Mouse (Mus musculus) forebrain, embryonic 14.5 days (tissue): ENCODE results near the gene Topors. TPM values are rescaled to one million over a fixed set of nuclear protein-coding genes. Genes with fewer than 3 reads are reported as not detected.

Experiments used
- ATAC-seq: fragments of 200-750 bp; cut with Nextera tagmentation; 2 replicates; pipeline ENCODE4 v1.8.0; 2017; ENCODE audit warnings: mild to moderate bottlenecking, moderate library complexity
- DNase-seq: peaks from one replicate; pipeline ENCODE4 v3.0.0-alpha.2; 2015; ENCODE audit warnings: low spot score
- H3K27ac ChIP-seq: fragments of 300-500 bp; sonication (generic); 2 replicates; pipeline ENCODE4 v1.5.1; 2014; ENCODE audit warnings: low read depth, mild to moderate bottlenecking, control low read depth, low read length, moderate library complexity
- H3K27me3 ChIP-seq: fragments of 300-500 bp; sonication (generic); replicated peaks from 2 replicates; pipeline ENCODE4 v1.6.1; 2014; ENCODE audit warnings: low read length, control low read depth, mixed read lengths; ENCODE audit not compliant: control insufficient read depth, insufficient read depth
- H3K36me3 ChIP-seq: fragments of 300-500 bp; sonication (generic); 2 replicates; pipeline ENCODE4 v1.6.1; 2014; ENCODE audit warnings: low read length, control low read depth; ENCODE audit not compliant: control insufficient read depth, insufficient read depth
- H3K4me1 ChIP-seq: fragments of 300-500 bp; sonication (generic); 2 replicates; pipeline ENCODE4 v1.6.1; 2014; ENCODE audit warnings: antibody characterized with exemption, low read length, control low read depth; ENCODE audit not compliant: control insufficient read depth, insufficient read depth
- H3K4me2 ChIP-seq: fragments of 300-500 bp; sonication (generic); 2 replicates; pipeline ENCODE4 v1.6.1; 2014; ENCODE audit warnings: mild to moderate bottlenecking, control low read depth, low read length
- H3K4me3 ChIP-seq: fragments of 300-500 bp; sonication (generic); 2 replicates; pipeline ENCODE4 v1.5.1; 2014; ENCODE audit warnings: low read depth, low read length, control low read depth
- H3K9ac ChIP-seq: fragments of 300-500 bp; sonication (generic); 2 replicates; pipeline ENCODE4 v1.6.1; 2014; ENCODE audit warnings: mild to moderate bottlenecking, low read length, control low read depth, moderate library complexity
- H3K9me3 ChIP-seq: fragments of 300-500 bp; sonication (generic); replicated peaks from 2 replicates; pipeline ENCODE4 v1.6.1; 2016; ENCODE audit warnings: low read length, control low read depth, mixed read lengths; ENCODE audit not compliant: control insufficient read depth
- WGBS: fragments of 180-500 bp; shearing (Covaris S2); extraction: QIAGEN DNeasy Blood & Tissue Kit; methylation state at CpG from one replicate; pipeline ENCODE4 v1.1.7; 2014; 5-methylcytosine and 5-hydroxymethylcytosine counted together
- polyA plus RNA-seq: library from polyadenylated mRNA; unstranded; fragments of >200 nt; fragmentation: Nextera tagmentation; extraction: Ambion mirVana; gene quantifications from 2 replicates; pipeline ENCODE4 v1.2.1, GENCODE M21; 2014

Gene Topors
- polyA plus RNA-seq, 1 experiment from 2014 or later, result 33.4 TPM

- peak within 1 kb of the TSS; percentile 41 for H3K4me3 ChIP-seq
- peaks cover 3% of the 10 kb centered on the region; the same call in 1 of the 2 replicates for H3K4me1 ChIP-seq
- H3K36me3 ChIP-seq, result no peaks in the 10 kb centered on the region
- H3K27me3 ChIP-seq, result no peaks in the 10 kb centered on the region
- ATAC-seq, result peak; percentile 54; the same call in 1 of the 2 replicates
- H3K9me3 ChIP-seq, result no peaks in the 10 kb centered on the region
- H3K27ac ChIP-seq, result no peak within 1 kb of the TSS
- DNase-seq, result peak; percentile 46
- WGBS, result 2% methylated on average over 35 of the region's 35 CpGs
- peak within 1 kb of the TSS; percentile 82 for H3K4me2 ChIP-seq
- H3K9ac ChIP-seq, result peak within 1 kb of the TSS; percentile 55
Measured at GRCm38 (mm10) chr4:40239409-40240271, 30.0 kb downstream of the Topors start, which contains the start of gene Ddx58. TSS of gene Ddx58 (minus strand) at chr4:40239828.

GRCm38 (mm10) chr4:40238483-40239408 is 30.9 kb downstream of the Topors start:
- Histone ChIP-seq H3K4me1 (peaks cover 3% of the 10 kb centered on the region; the same call in 1 of the 2 replicates), H3K36me3 (no peaks in the 10 kb centered on the region), H3K9ac (peak overlapping the region; percentile 55; the same call in 1 of the 2 replicates), H3K9me3 (no peaks in the 10 kb centered on the region), H3K27me3 (no peaks in the 10 kb centered on the region), H3K4me3 (peak overlapping the region; percentile 41), H3K27ac (no peak overlapping the region), H3K4me2 (peak overlapping the region; percentile 82)
- DNase-seq, result peak; percentile 25
- peak; percentile 61; the same call in 1 of the 2 replicates for ATAC-seq
- under 1% methylated on average over 17 of the region's 17 CpGs for WGBS

GRCm38 (mm10) chr4:40236829-40237228 is 32.8 kb downstream of the Topors start:
- 85% methylated on average over 4 of the region's 4 CpGs for WGBS
- H3K9me3 ChIP-seq, result no peaks in the 10 kb centered on the region

DNA sequence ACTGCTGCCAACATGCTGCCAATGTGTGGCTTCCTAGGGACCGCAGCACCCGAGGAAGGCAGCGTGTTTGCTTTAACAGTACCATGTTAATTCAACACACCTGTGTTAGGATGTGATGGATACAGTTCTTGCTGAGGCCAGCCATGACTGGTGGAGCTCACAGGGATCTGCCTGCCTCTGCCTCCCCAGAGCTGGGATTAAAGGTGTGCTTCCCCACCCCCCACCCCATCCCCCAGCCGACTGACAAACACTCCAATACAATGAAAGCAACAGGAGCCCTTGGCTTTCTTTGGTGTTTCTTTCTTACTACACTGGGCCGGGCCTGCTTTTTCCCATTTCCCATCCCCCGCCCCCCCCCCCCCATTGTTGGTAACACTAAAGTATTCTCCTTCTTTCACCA is 35.4 kb downstream of the Topors start:
- DNase-seq (no peak), ATAC-seq (no peak)
- no peak overlapping the region for H3K27ac ChIP-seq
- no peak overlapping the region for H3K4me3 ChIP-seq
- H3K4me2 ChIP-seq, result no peak overlapping the region
- H3K9ac ChIP-seq, result no peak overlapping the region
- 70% methylated on average over 5 of the region's 6 CpGs for WGBS
- H3K27me3 ChIP-seq, result no peaks in the 10 kb centered on the region
- no peaks in the 10 kb centered on the region; the same call in 1 of the 2 replicates for H3K4me1 ChIP-seq
- H3K36me3 ChIP-seq, result no peaks in the 10 kb centered on the region
- no peaks in the 10 kb centered on the region for H3K9me3 ChIP-seq

More at GRCm38 (mm10) chr4:40236829-40237228, 32.8 kb downstream of the Topors start:
- Histone ChIP-seq H3K36me3 (no peaks in the 10 kb centered on the region), H3K4me3 (no peak overlapping the region), H3K27ac (no peak overlapping the region), H3K4me1 (peaks cover 3% of the 10 kb centered on the region; the same call in 1 of the 2 replicates), H3K27me3 (no peaks in the 10 kb centered on the region), H3K9ac (no peak overlapping the region), H3K4me2 (no peak overlapping the region)
- no peak for ATAC-seq
- DNase-seq, result no peak

DNA sequence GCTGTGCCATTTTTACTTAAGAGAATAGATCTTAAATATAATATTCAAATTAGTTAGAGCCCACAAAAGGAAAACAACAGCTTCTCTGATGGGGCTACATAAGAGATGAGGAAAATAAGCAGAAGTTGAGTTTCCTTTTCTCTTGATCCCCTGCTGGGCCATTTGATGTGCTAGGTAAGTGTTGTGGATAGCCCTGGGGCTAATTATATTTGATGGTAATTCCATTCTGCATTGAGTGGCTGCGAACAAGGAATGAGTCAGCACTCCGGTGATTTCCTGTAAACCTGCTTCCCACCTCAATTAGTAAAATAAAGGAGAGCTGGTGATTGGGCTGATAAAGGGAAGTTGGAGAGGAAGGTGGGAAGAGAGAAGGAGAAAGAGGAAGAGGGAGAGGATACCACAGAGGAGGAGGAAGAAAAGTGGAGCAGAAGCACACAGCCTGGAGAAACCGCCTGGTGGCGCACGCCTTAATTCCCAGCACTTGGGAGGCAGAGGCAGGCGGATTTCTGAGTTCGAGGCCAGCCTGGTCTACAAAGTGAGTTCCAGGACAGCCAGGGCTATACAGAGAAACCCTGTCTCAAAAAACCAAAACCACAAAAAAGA is 36.5 kb downstream of the Topors start:
- Histone ChIP-seq H3K4me3 (no peak overlapping the region), H3K4me2 (no peak overlapping the region), H3K27ac (no peak overlapping the region), H3K27me3 (no peaks in the 10 kb centered on the region), H3K9me3 (no peaks in the 10 kb centered on the region), H3K4me1 (no peaks in the 10 kb centered on the region), H3K9ac (no peak overlapping the region), H3K36me3 (no peaks in the 10 kb centered on the region)
- DNase-seq (no peak), ATAC-seq (no peak)
- 92% methylated on average over 7 of the region's 7 CpGs for WGBS

- H3K4me3 ChIP-seq, result no peak overlapping the region
- H3K9me3 ChIP-seq, result no peaks in the 10 kb centered on the region
- no peaks in the 10 kb centered on the region for H3K36me3 ChIP-seq
- ATAC-seq (no peak), DNase-seq (no peak)
- no peaks in the 10 kb centered on the region for H3K4me1 ChIP-seq
- H3K27me3 ChIP-seq, result no peaks in the 10 kb centered on the region
- no peak overlapping the region for H3K27ac ChIP-seq
- no peak overlapping the region for H3K9ac ChIP-seq
- 95% methylated on average over 6 of the region's 6 CpGs for WGBS
- no peak overlapping the region for H3K4me2 ChIP-seq
Measured at GRCm38 (mm10) chr4:40229723-40230122, 39.9 kb downstream of the Topors start.

- WGBS, result 95% methylated on average over 7 of the region's 7 CpGs
- no peak overlapping the region for H3K4me3 ChIP-seq
- H3K9ac ChIP-seq, result no peak overlapping the region
- H3K4me2 ChIP-seq, result no peak overlapping the region
- H3K27ac ChIP-seq, result no peak overlapping the region
- no peaks in the 10 kb centered on the region for H3K4me1 ChIP-seq
- ATAC-seq, result no peak
- H3K36me3 ChIP-seq, result no peaks in the 10 kb centered on the region
- no peaks in the 10 kb centered on the region for H3K9me3 ChIP-seq
- no peaks in the 10 kb centered on the region for H3K27me3 ChIP-seq
- no peak for DNase-seq
Measured at GRCm38 (mm10) chr4:40227886-40228285, 41.8 kb downstream of the Topors start.

- no peaks in the 10 kb centered on the region for H3K9me3 ChIP-seq
- no peak overlapping the region for H3K9ac ChIP-seq
- H3K4me1 ChIP-seq, result no peaks in the 10 kb centered on the region
- DNase-seq, result no peak
- no peaks in the 10 kb centered on the region for H3K36me3 ChIP-seq
- 92% methylated on average over 11 of the region's 11 CpGs for WGBS
- ATAC-seq, result no peak
- H3K27ac ChIP-seq, result no peak overlapping the region
- no peak overlapping the region for H3K4me3 ChIP-seq
- H3K4me2 ChIP-seq, result no peak overlapping the region
- no peaks in the 10 kb centered on the region for H3K27me3 ChIP-seq
Measured at GRCm38 (mm10) chr4:40227131-40227530, 42.5 kb downstream of the Topors start.
